8 mouse cellular contexts compared by ENCODE assay signal in the genomic region with DNA sequence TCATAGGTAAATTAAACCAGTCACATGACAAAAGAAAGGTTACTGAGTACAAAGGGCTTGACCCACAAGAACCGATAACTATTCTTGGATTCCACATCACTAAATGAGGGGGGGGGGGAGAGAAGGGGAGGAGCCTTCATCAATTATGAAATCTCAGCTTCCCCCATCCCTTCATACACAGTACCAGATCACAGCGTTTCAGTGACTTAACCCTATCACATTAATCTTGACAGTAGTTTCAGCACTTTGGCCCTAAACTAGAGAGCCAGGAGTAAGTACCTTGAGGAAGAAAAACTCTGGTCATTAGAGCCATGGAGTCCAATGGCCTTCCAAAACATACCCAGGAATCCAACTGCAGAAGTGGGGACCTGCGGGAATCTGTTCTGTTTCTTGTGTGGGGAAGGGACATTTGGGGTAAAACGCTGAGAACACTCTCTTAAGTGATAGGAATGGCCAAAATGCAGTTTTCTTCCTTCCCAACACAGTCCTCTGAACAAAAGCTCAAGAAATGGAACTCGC. TPM values are rescaled to one million over a fixed set of nuclear protein-coding genes. Genes with fewer than 3 reads are reported as not detected.
A peak's percentile ranks its signal among the peaks of the same experiment; 100 is the strongest.
DNase-seq lines count a peak whose midpoint lies in the region; ATAC-seq and TF ChIP-seq lines count a peak whose summit lies in the region.

No protein-coding gene starts in this region.

- no peak for ATAC-seq in embryonic facial prominence, embryonic 12.5 days (ENCODE audit: insufficient number of reproducible peaks, insufficient read depth, low FRiP score, low TSS enrichment)
- ATAC-seq in intestine, postnatal 0 days, result peak; percentile 30; the same call in 1 of the 2 replicates
- ATAC-seq in neural tube, embryonic 15.5 days (ENCODE audit: low FRiP score), result peak; percentile 56

- H3K4me1 ChIP-seq in lung, adult 2 months (ENCODE audit: control insufficient read depth, insufficient read depth, low read length), result no peaks in the 10 kb centered on the region; the same call in 1 of the 2 replicates
- H3K4me1 ChIP-seq in embryonic facial prominence, embryonic 12.5 days, result no peaks in the 10 kb centered on the region
- H3K4me1 ChIP-seq in intestine, postnatal 0 days (replicated peaks; ENCODE audit: control insufficient read depth, insufficient read depth, low read length), result peaks cover 8% of the 10 kb centered on the region; the same call in 1 of the 2 replicates
- H3K4me1 ChIP-seq in neural tube, embryonic 15.5 days, result peaks cover 22% of the 10 kb centered on the region

- H3K4me3 ChIP-seq in lung, adult 2 months (replicated peaks; ENCODE audit: extremely low read depth, low read depth, low read length), result peak overlapping the region; percentile 89
- H3K4me3 ChIP-seq in embryonic facial prominence, embryonic 12.5 days, result peak overlapping the region; percentile 70
- peak overlapping the region; percentile 69 for H3K4me3 ChIP-seq in intestine, postnatal 0 days (ENCODE audit: low read depth, low read length)
- peak overlapping the region; percentile 71 for H3K4me3 ChIP-seq in neural tube, embryonic 15.5 days (replicated peaks)

- H3K27ac ChIP-seq in embryonic facial prominence, embryonic 12.5 days, result peak overlapping the region; percentile 94
- peak overlapping the region; percentile 90 for H3K27ac ChIP-seq in intestine, postnatal 0 days (ENCODE audit: low read depth, low read length)
- H3K27ac ChIP-seq in neural tube, embryonic 15.5 days (replicated peaks), result peak overlapping the region; percentile 95

- TF ChIP-seq CTCF in lung, adult 2 months (IDR thresholded peaks at IDR 0.05; ENCODE audit: insufficient read depth, low read length), result no peak
- TF ChIP-seq CTCF in intestine, postnatal 0 days (IDR thresholded peaks at IDR 0.05; ENCODE audit: low read depth), result no peak

- 4% methylated on average over 5 of the region's 5 CpGs for WGBS in lung, adult 2 months
- under 1% methylated on average over 5 of the region's 5 CpGs for WGBS in embryonic facial prominence, embryonic 12.5 days
- 5% methylated on average over 5 of the region's 5 CpGs for WGBS in intestine, postnatal 0 days
- WGBS in neural tube, embryonic 15.5 days, result 4% methylated on average over 5 of the region's 5 CpGs

- no peak for DNase-seq in lung, adult 2 months
- no peak for DNase-seq in lung, postnatal 10 days
- DNase-seq in layer of hippocampus, adult 9-10 months (ENCODE audit: low spot score), result no peak
- DNase-seq in adrenal gland, adult 2 months, result no peak
- DNase-seq in lung, postnatal 4 days, result no peak

- peak overlapping the region; percentile 90 for H3K9ac ChIP-seq in embryonic facial prominence, embryonic 12.5 days
- peak overlapping the region; percentile 88 for H3K9ac ChIP-seq in intestine, postnatal 0 days (ENCODE audit: low read depth, low read length)
- peak overlapping the region; percentile 80 for H3K9ac ChIP-seq in neural tube, embryonic 15.5 days (replicated peaks)

- no peaks in the 10 kb centered on the region for H3K9me3 ChIP-seq in embryonic facial prominence, embryonic 12.5 days
- no peaks in the 10 kb centered on the region for H3K9me3 ChIP-seq in intestine, postnatal 0 days (ENCODE audit: control insufficient read depth)
- H3K9me3 ChIP-seq in neural tube, embryonic 15.5 days (replicated peaks), result no peaks in the 10 kb centered on the region

- H3K4me2 ChIP-seq in embryonic facial prominence, embryonic 12.5 days (replicated peaks), result peak overlapping the region; percentile 64
- peak overlapping the region; percentile 75 for H3K4me2 ChIP-seq in intestine, postnatal 0 days (replicated peaks; ENCODE audit: low read depth)
- peak overlapping the region; percentile 60 for H3K4me2 ChIP-seq in neural tube, embryonic 15.5 days

- peaks cover 11% of the 10 kb centered on the region; the same call in 1 of the 2 replicates for H3K36me3 ChIP-seq in embryonic facial prominence, embryonic 12.5 days
- H3K36me3 ChIP-seq in intestine, postnatal 0 days (ENCODE audit: control insufficient read depth, insufficient read depth), result peaks cover 12% of the 10 kb centered on the region; the same call in 1 of the 2 replicates
- peaks cover 11% of the 10 kb centered on the region for H3K36me3 ChIP-seq in neural tube, embryonic 15.5 days

- TF ChIP-seq POLR2A in lung, adult 2 months (IDR thresholded peaks at IDR 0.05; ENCODE audit: borderline replicate concordance, extremely low read depth, low read depth, low read length), result no peak

- no peaks in the 10 kb centered on the region for H3K27me3 ChIP-seq in embryonic facial prominence, embryonic 12.5 days
- no peaks in the 10 kb centered on the region for H3K27me3 ChIP-seq in intestine, postnatal 0 days (replicated peaks; ENCODE audit: control insufficient read depth, insufficient read depth, low read length)
- H3K27me3 ChIP-seq in neural tube, embryonic 15.5 days (replicated peaks), result no peaks in the 10 kb centered on the region

RNA-seq across cellular contexts. Expression of gene Usp40, which starts 0.6 kb away (rescaled TPM):
- 6.3 and 9.9 TPM in 2 replicates for polyA plus RNA-seq in lung, adult 2 months (2012; rRNA removed)
- polyA plus RNA-seq in embryonic facial prominence, embryonic 12.5 days (2016; fragmentation: Nextera tagmentation; extraction: Ambion mirVana), result 53.1 and 53.2 TPM in 2 replicates
- polyA plus RNA-seq in intestine, postnatal 0 days (2015; fragmentation: Nextera tagmentation; extraction: Ambion mirVana), result 12.3 and 14.0 TPM in 2 replicates
- polyA plus RNA-seq in neural tube, embryonic 15.5 days (2015; fragmentation: Nextera tagmentation; extraction: Ambion mirVana), result 20.4 and 22.5 TPM in 2 replicates
- 10 to 100 TPM; 21.5 to 22.6 TPM for total RNA-seq in adrenal gland, adult 2 months (2021)
- 4.5 and 5.0 TPM in 2 replicates for polyA plus RNA-seq in adrenal gland, adult 2 months (2012; rRNA removed)

RNA-seq across cellular contexts. Expression of gene Ugt1a10, which starts 47.4 kb away (rescaled TPM):
- not detected in 2 replicates for polyA plus RNA-seq in lung, adult 2 months (2012; rRNA removed)
- polyA plus RNA-seq in embryonic facial prominence, embryonic 12.5 days (2016; fragmentation: Nextera tagmentation; extraction: Ambion mirVana), result not detected in 2 replicates
- 0.05 and 0.22 TPM in 2 replicates for polyA plus RNA-seq in intestine, postnatal 0 days (2015; fragmentation: Nextera tagmentation; extraction: Ambion mirVana)
- not detected in 2 replicates for polyA plus RNA-seq in neural tube, embryonic 15.5 days (2015; fragmentation: Nextera tagmentation; extraction: Ambion mirVana)
- total RNA-seq in adrenal gland, adult 2 months (2021), result not detected
- not detected in 2 replicates for polyA plus RNA-seq in adrenal gland, adult 2 months (2012; rRNA removed)
